Mouse (Mus musculus) CH12.LX (cell line): Measurements from ENCODE around the gene Lpin1.

Source experiments
- CTCF ChIP-seq, 2 experiments: IDR thresholded peaks in 1 of 2; conservative IDR thresholded peaks in 1 of 2; 2 replicates each; pipeline ENCODE4 v1.5.1; 2011 to 2012; ENCODE audit warnings: low read depth in 2 of 2, low read length in 2 of 2, improper control_type of control experiment in 1 of 2, inconsistent platforms in 1 of 2, mild to moderate bottlenecking in 1 of 2, moderate library complexity in 1 of 2
- E2F4 ChIP-seq: IDR thresholded peaks from 2 replicates; pipeline ENCODE4 v1.6.1; 2011; ENCODE audit warnings: low read depth, low read length, improper control_type of control experiment; ENCODE audit not compliant: insufficient replicate concordance
- ETS1 ChIP-seq: conservative IDR thresholded peaks from 2 replicates; pipeline ENCODE4 v1.6.1; 2012; ENCODE audit warnings: low read depth, mild to moderate bottlenecking, inconsistent platforms, low read length, improper control_type of control experiment, moderate library complexity
- MAFK ChIP-seq: IDR thresholded peaks from 2 replicates; pipeline ENCODE4 v1.6.1; 2011; ENCODE audit warnings: low read length, improper control_type of control experiment; ENCODE audit not compliant: insufficient replicate concordance
- MAX ChIP-seq: IDR thresholded peaks from 2 replicates; pipeline ENCODE4 v1.6.1; 2011; ENCODE audit warnings: low read length, improper control_type of control experiment
- MAZ ChIP-seq: IDR thresholded peaks from 2 replicates; pipeline ENCODE4 v1.6.1; 2012; ENCODE audit warnings: low read depth, mild to moderate bottlenecking, inconsistent platforms, low read length, improper control_type of control experiment, moderate library complexity
- POLR2A ChIP-seq: IDR thresholded peaks from 2 replicates; pipeline ENCODE4 v1.6.1; 2011; ENCODE audit warnings: low read depth, mild to moderate bottlenecking, improper control_type of control experiment, low read length
- RAD21 ChIP-seq: IDR thresholded peaks from 2 replicates; pipeline ENCODE4 v1.6.1; 2011; ENCODE audit warnings: low read depth, mild to moderate bottlenecking, low read length, improper control_type of control experiment, moderate library complexity
- SIN3A ChIP-seq: IDR thresholded peaks from 2 replicates; pipeline ENCODE4 v1.6.1; 2012; ENCODE audit warnings: low read length, improper control_type of control experiment, inconsistent platforms
- TCF12 ChIP-seq: IDR thresholded peaks from 2 replicates; pipeline ENCODE4 v1.6.1; 2014; ENCODE audit warnings: low read depth, mild to moderate bottlenecking, inconsistent platforms, low read length, improper control_type of control experiment
- USF1 ChIP-seq: IDR thresholded peaks from 2 replicates; pipeline ENCODE4 v1.6.1; 2014; ENCODE audit warnings: low read depth, mild to moderate bottlenecking, inconsistent platforms, low read length, improper control_type of control experiment

DNA sequence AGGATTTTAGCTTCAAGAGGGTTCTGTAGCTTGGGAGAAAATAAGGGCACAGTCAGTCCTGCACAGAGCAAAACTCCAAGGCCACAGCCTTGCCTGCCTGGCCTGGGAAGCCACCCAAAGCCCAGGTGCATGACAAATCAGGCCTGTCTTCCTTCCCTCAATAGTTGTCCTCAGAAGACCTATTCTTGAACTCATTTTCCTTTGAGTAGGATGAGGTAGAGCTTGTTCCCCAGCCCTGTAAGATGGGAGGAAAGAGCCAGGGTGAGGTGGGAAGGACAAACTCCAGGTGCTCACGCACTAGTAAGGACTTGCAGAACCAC, 20.1 kb upstream of the Lpin1 start:
- no peak for TF ChIP-seq CTCF (conservative IDR thresholded peaks at IDR 0.05 in 1 of 2, IDR thresholded peaks at IDR 0.05 in 1 of 2; ENCODE audit: low read depth in 2 of 2, low read length in 2 of 2)
- no peak for TF ChIP-seq POLR2A
- TF ChIP-seq E2F4: no peak
- TF ChIP-seq MAFK: no peak
- no peak for TF ChIP-seq TCF12
- TF ChIP-seq RAD21: no peak
- TF ChIP-seq MAZ: no peak
- no peak for TF ChIP-seq USF1
- no peak for TF ChIP-seq ETS1
- TF ChIP-seq SIN3A: no peak
- no peak for TF ChIP-seq MAX
